In genomic region chr2:32968024-32968614, GRCm38 (mm10) we compare ENCODE assay signal across 8 mouse cellular contexts. TPM values are rescaled to one million over a fixed set of nuclear protein-coding genes. Genes with fewer than 3 reads are reported as not detected.
A peak's percentile ranks its signal among the peaks of the same experiment; 100 is the strongest.
DNase-seq lines count a peak whose midpoint lies in the region; ATAC-seq and TF ChIP-seq lines count a peak whose summit lies in the region.

No protein-coding gene starts in this region.

- peak overlapping the region; percentile 81 for H3K4me2 ChIP-seq in hindbrain, postnatal 0 days (ENCODE audit: low read depth, low read length)
- H3K4me2 ChIP-seq in neural tube, embryonic 12.5 days (replicated peaks), result peak overlapping the region; percentile 88

- DNase-seq in left cerebral cortex, adult 2 months (ENCODE audit: extremely low spot score in 1 of 2, low spot score in 2 of 2), result no peak
- no peak for DNase-seq in left cerebral cortex, adult 9 months (ENCODE audit: low spot score in 2 of 2)
- DNase-seq in hindbrain, postnatal 0 days (ENCODE audit: low spot score), result no peak
- no peak for DNase-seq in right cerebral cortex, postnatal 25 days
- DNase-seq in adrenal gland, adult 18-20 months (ENCODE audit: low spot score in 2 of 2), result no peak
- DNase-seq in kidney, adult 2 months, result no peak

- H3K27ac ChIP-seq in left cerebral cortex, adult 2 months, result peak overlapping the region; percentile 99
- no peak overlapping the region for H3K27ac ChIP-seq in embryonic fibroblast, embryonic 13.5 days (ENCODE audit: insufficient read depth, low read length)
- H3K27ac ChIP-seq in hindbrain, postnatal 0 days, result peak overlapping the region; percentile 98
- no peak overlapping the region for H3K27ac ChIP-seq in neural tube, embryonic 12.5 days
- H3K27ac ChIP-seq in kidney, adult 2 months (ENCODE audit: insufficient read depth, low read depth, low read length), result no peak overlapping the region

- H3K9ac ChIP-seq in hindbrain, postnatal 0 days (replicated peaks; ENCODE audit: low read length), result peak overlapping the region; percentile 70; the same call in 1 of the 2 replicates
- H3K9ac ChIP-seq in neural tube, embryonic 12.5 days, result peak overlapping the region; percentile 67

- 69% methylated on average over 9 of the region's 9 CpGs for WGBS in hindbrain, postnatal 0 days
- 87% methylated on average over 9 of the region's 9 CpGs for WGBS in neural tube, embryonic 12.5 days
- WGBS in kidney, adult 2 months, result 79% methylated on average over 9 of the region's 9 CpGs

- TF ChIP-seq CTCF in left cerebral cortex, adult 2 months (IDR thresholded peaks at IDR 0.05), result no peak
- TF ChIP-seq CTCF in embryonic fibroblast, embryonic 13.5 days (IDR thresholded peaks at IDR 0.05; ENCODE audit: borderline replicate concordance, insufficient read depth, low read length), result no peak
- no peak for TF ChIP-seq CTCF in hindbrain, postnatal 0 days (IDR thresholded peaks at IDR 0.05; ENCODE audit: low read depth)
- TF ChIP-seq CTCF in kidney, adult 2 months (conservative IDR thresholded peaks at IDR 0.05; ENCODE audit: insufficient read depth, insufficient read length, low read depth, low read length), result no peak

- H3K36me3 ChIP-seq in hindbrain, postnatal 0 days (ENCODE audit: insufficient read depth, low read length), result peaks cover 19% of the 10 kb centered on the region
- H3K36me3 ChIP-seq in neural tube, embryonic 12.5 days, result peaks cover 24% of the 10 kb centered on the region
- no peaks in the 10 kb centered on the region for H3K36me3 ChIP-seq in kidney, adult 2 months (ENCODE audit: control insufficient read depth, insufficient read depth, low read length)

- H3K4me3 ChIP-seq in left cerebral cortex, adult 2 months, result peak overlapping the region; percentile 70
- H3K4me3 ChIP-seq in embryonic fibroblast, embryonic 13.5 days (ENCODE audit: insufficient read depth, low read length), result no peak overlapping the region
- H3K4me3 ChIP-seq in hindbrain, postnatal 0 days (ENCODE audit: low read length), result no peak overlapping the region
- no peak overlapping the region; the same call in 1 of the 2 replicates for H3K4me3 ChIP-seq in neural tube, embryonic 12.5 days
- no peak overlapping the region for H3K4me3 ChIP-seq in kidney, adult 2 months (ENCODE audit: insufficient read depth, low read depth, low read length)

- no peaks in the 10 kb centered on the region for H3K9me3 ChIP-seq in hindbrain, postnatal 0 days (ENCODE audit: low read length)
- H3K9me3 ChIP-seq in neural tube, embryonic 12.5 days, result no peaks in the 10 kb centered on the region

- 0 out of 2 replicates have a peak, but pooled peaks have one; percentile 33 for TF ChIP-seq POLR2A in embryonic fibroblast, embryonic 13.5 days (IDR thresholded peaks at IDR 0.05; ENCODE audit: low read depth, low read length)
- TF ChIP-seq POLR2A in kidney, adult 2 months (IDR thresholded peaks at IDR 0.05; ENCODE audit: low read depth, low read length), result no peak

- H3K4me1 ChIP-seq in embryonic fibroblast, embryonic 13.5 days (ENCODE audit: control insufficient read depth, insufficient read depth, low read length), result peaks cover 9% of the 10 kb centered on the region; the same call in 1 of the 2 replicates
- peaks cover 8% of the 10 kb centered on the region for H3K4me1 ChIP-seq in hindbrain, postnatal 0 days (ENCODE audit: insufficient read depth, low read length)
- peaks cover 29% of the 10 kb centered on the region for H3K4me1 ChIP-seq in neural tube, embryonic 12.5 days
- peaks cover 5% of the 10 kb centered on the region; the same call in 1 of the 2 replicates for H3K4me1 ChIP-seq in kidney, adult 2 months (ENCODE audit: control insufficient read depth, insufficient read depth, low read length)

- ATAC-seq in hindbrain, postnatal 0 days, result no peak
- no peak for ATAC-seq in neural tube, embryonic 12.5 days (ENCODE audit: low FRiP score, low read depth)

- H3K27me3 ChIP-seq in hindbrain, postnatal 0 days (ENCODE audit: insufficient read depth, low read length), result no peaks in the 10 kb centered on the region
- no peaks in the 10 kb centered on the region for H3K27me3 ChIP-seq in neural tube, embryonic 12.5 days (replicated peaks)
- H3K27me3 ChIP-seq in kidney, adult 2 months (replicated peaks; ENCODE audit: control insufficient read depth, insufficient read depth, low read length), result no peaks in the 10 kb centered on the region

- intact Hi-C loops in left cerebral cortex, adult 2 months (cut with DNase I), result no loop called here

RNA-seq across cellular contexts. Expression of gene Lrsam1, which starts 6.7 kb away (rescaled TPM):
- total RNA-seq in left cerebral cortex, adult 2 months (2021), result 10 to 100 TPM; 37.6 to 38.2 TPM
- polyA plus RNA-seq in embryonic fibroblast, embryonic 13.5 days (2011; ENCODE audit: insufficient read length, low read depth, missing spikeins), result 15.3 and 18.5 TPM in 2 replicates
- total RNA-seq in hindbrain, postnatal 0 days (2014; rRNA removed), result 37.9 and 50.0 TPM in 2 replicates
- polyA plus RNA-seq in hindbrain, postnatal 0 days (2015; fragmentation: Nextera tagmentation; extraction: Ambion mirVana), result 19.5 and 22.1 TPM in 2 replicates
- 17.8 and 22.3 TPM in 2 replicates for polyA plus RNA-seq in neural tube, embryonic 12.5 days (2016; fragmentation: Nextera tagmentation; extraction: Ambion mirVana)
- total RNA-seq in adrenal gland, adult 18-20 months (2021), result 10 to 100 TPM; 16.6 to 23.4 TPM
- polyA plus RNA-seq in kidney, adult 2 months (2012; rRNA removed), result 12.0 and 15.5 TPM in 2 replicates

RNA-seq across cellular contexts. Expression of gene Rpl12, which starts 6.8 kb away (rescaled TPM):
- 100 to 1,000 TPM; 110 to 129 TPM for total RNA-seq in left cerebral cortex, adult 2 months (2021)
- polyA plus RNA-seq in embryonic fibroblast, embryonic 13.5 days (2011; ENCODE audit: insufficient read length, low read depth, missing spikeins), result 64.0 and 65.9 TPM in 2 replicates
- total RNA-seq in hindbrain, postnatal 0 days (2014; rRNA removed), result 154 and 168 TPM in 2 replicates
- polyA plus RNA-seq in hindbrain, postnatal 0 days (2015; fragmentation: Nextera tagmentation; extraction: Ambion mirVana), result 92.2 and 101 TPM in 2 replicates
- polyA plus RNA-seq in neural tube, embryonic 12.5 days (2016; fragmentation: Nextera tagmentation; extraction: Ambion mirVana), result 108 and 122 TPM in 2 replicates
- total RNA-seq in adrenal gland, adult 18-20 months (2021), result 100 to 1,000 TPM; 162 to 167 TPM
- 166 and 270 TPM in 2 replicates for polyA plus RNA-seq in kidney, adult 2 months (2012; rRNA removed)

RNA-seq across cellular contexts. Expression of gene Slc2a8, which starts 13.8 kb away (rescaled TPM):
- total RNA-seq in left cerebral cortex, adult 2 months (2021), result 10 to 100 TPM; 23.9 to 26.7 TPM
- 5.9 and 7.0 TPM in 2 replicates for polyA plus RNA-seq in embryonic fibroblast, embryonic 13.5 days (2011; ENCODE audit: insufficient read length, low read depth, missing spikeins)
- total RNA-seq in hindbrain, postnatal 0 days (2014; rRNA removed), result 38.2 and 41.2 TPM in 2 replicates
- polyA plus RNA-seq in hindbrain, postnatal 0 days (2015; fragmentation: Nextera tagmentation; extraction: Ambion mirVana), result 32.6 and 33.4 TPM in 2 replicates
- polyA plus RNA-seq in neural tube, embryonic 12.5 days (2016; fragmentation: Nextera tagmentation; extraction: Ambion mirVana), result 25.0 and 26.3 TPM in 2 replicates
- 10 to 100 TPM; 15.7 to 17.2 TPM for total RNA-seq in adrenal gland, adult 18-20 months (2021)
- polyA plus RNA-seq in kidney, adult 2 months (2012; rRNA removed), result 51.1 and 51.9 TPM in 2 replicates

Comparison
In these comparisons a context has a peak if more than half of its experiments do, and no peak if none do; other contexts are left out.
1. H3K27ac ChIP-seq: peak in left cerebral cortex, adult 2 months (single experiment) and hindbrain, postnatal 0 days (single experiment); none in embryonic fibroblast, embryonic 13.5 days (single experiment), neural tube, embryonic 12.5 days (single experiment) and kidney, adult 2 months (single experiment).